Mouse (Mus musculus) testis, adult 2 months (tissue): ENCODE measurements around the gene Pycr1. TPM values are rescaled to one million over a fixed set of nuclear protein-coding genes. Genes with fewer than 3 reads are reported as not detected.

Experiments used
- H3K27ac ChIP-seq: fragments of 200-500 bp; 2 replicates; pipeline ENCODE4 v1.5.1; 2012; ENCODE audit warnings: low read depth, low read length; ENCODE audit not compliant: control insufficient read depth, insufficient read depth
- H3K27me3 ChIP-seq: fragments of 200-500 bp; 2 replicates; pipeline ENCODE4 v1.6.1; 2012; ENCODE audit warnings: mild to moderate bottlenecking, low read length, moderate library complexity; ENCODE audit not compliant: control insufficient read depth, insufficient read depth
- H3K36me3 ChIP-seq: fragments of 200-500 bp; 2 replicates; pipeline ENCODE4 v1.6.1; 2012; ENCODE audit warnings: mild to moderate bottlenecking, low read length; ENCODE audit not compliant: control insufficient read depth, insufficient read depth
- H3K4me1 ChIP-seq: fragments of 200-500 bp; 2 replicates; pipeline ENCODE4 v1.6.1; 2012; ENCODE audit warnings: low read length; ENCODE audit not compliant: control insufficient read depth, insufficient read depth
- H3K4me3 ChIP-seq: fragments of 200-500 bp; 2 replicates; pipeline ENCODE4 v1.5.1; 2012; ENCODE audit warnings: low read depth, mild to moderate bottlenecking, low read length, moderate library complexity, mixed read lengths; ENCODE audit not compliant: control insufficient read depth
- CTCF ChIP-seq: fragments of 200-500 bp; IDR thresholded peaks from 2 replicates; pipeline ENCODE4 v1.5.1; 2012; ENCODE audit warnings: low read depth, mild to moderate bottlenecking, inconsistent platforms, low read length, moderate library complexity; ENCODE audit not compliant: control insufficient read depth, insufficient read depth, insufficient replicate concordance
- POLR2A ChIP-seq: fragments of 200-500 bp; IDR thresholded peaks from 2 replicates; pipeline ENCODE4 v1.6.1; 2012; ENCODE audit warnings: low read depth, mild to moderate bottlenecking, inconsistent platforms, low read length, moderate library complexity; ENCODE audit not compliant: control insufficient read depth
- polyA plus RNA-seq: library from polyadenylated mRNA; depleted of rRNA; stranded (reverse); fragments of >200 nt; gene quantifications from 2 replicates; pipeline ENCODE4 v1.2.3, GENCODE M21; 2012

The Pycr1 gene
- polyA plus RNA-seq, 1 experiment = 0.98 TPM

GRCm38 (mm10) chr11:120654741-120655140, 11.2 kb upstream of the Pycr1 start:
- Histone ChIP-seq H3K4me1 (peaks cover 6% of the 10 kb centered on the region), H3K27me3 (no peaks in the 10 kb centered on the region), H3K27ac (no peak overlapping the region), H3K4me3 (no peak overlapping the region), H3K36me3 (no peaks in the 10 kb centered on the region)
- TF ChIP-seq POLR2A (no peak), CTCF (no peak)

- Histone ChIP-seq H3K27ac (no peak overlapping the region), H3K36me3 (no peaks in the 10 kb centered on the region), H3K4me3 (no peak overlapping the region), H3K27me3 (0 out of 2 replicates have a peak, but pooled peaks cover 2% of the 10 kb centered on the region), H3K4me1 (peaks cover 8% of the 10 kb centered on the region)
- no peak for TF ChIP-seq CTCF
- no peak for TF ChIP-seq POLR2A
Measured at GRCm38 (mm10) chr11:120651872-120652271, 8.3 kb upstream of the Pycr1 start.

- 0 out of 2 replicates have a peak, but pooled peaks cover 2% of the 10 kb centered on the region for H3K27me3 ChIP-seq
- H3K4me1 ChIP-seq = peaks cover 14% of the 10 kb centered on the region
- peak within 1 kb of the TSS; percentile 46 for H3K4me3 ChIP-seq
- H3K27ac ChIP-seq = no peak within 1 kb of the TSS
- H3K36me3 ChIP-seq = no peaks in the 10 kb centered on the region
- TF ChIP-seq CTCF (no peak), POLR2A (no peak)
Measured at GRCm38 (mm10) chr11:120648001-120648476, 4.5 kb upstream of the Pycr1 start, which contains the start of gene Myadml2. TSS of gene Myadml2 (minus strand) at chr11:120648158.

GRCm38 (mm10) chr11:120647047-120647830, 3.7 kb upstream of the Pycr1 start:
- no peak overlapping the region for H3K27ac ChIP-seq

GRCm38 (mm10) chr11:120642939-120643600, 499 bp downstream of the Pycr1 start:
- H3K36me3 ChIP-seq = no peaks in the 10 kb centered on the region
- TF ChIP-seq CTCF = no peak
- no peak for TF ChIP-seq POLR2A
- H3K27me3 ChIP-seq = no peaks in the 10 kb centered on the region
- peaks cover 14% of the 10 kb centered on the region for H3K4me1 ChIP-seq
- peak overlapping the region; percentile 54 for H3K4me3 ChIP-seq
- H3K27ac ChIP-seq = no peak overlapping the region

More at GRCm38 (mm10) chr11:120647047-120647830, 3.7 kb upstream of the Pycr1 start:
- H3K4me3 ChIP-seq = peak overlapping the region; percentile 46
- TF ChIP-seq CTCF = no peak
- no peak for TF ChIP-seq POLR2A
- H3K27me3 ChIP-seq = 0 out of 2 replicates have a peak, but pooled peaks cover 2% of the 10 kb centered on the region
- no peaks in the 10 kb centered on the region for H3K36me3 ChIP-seq
- peaks cover 17% of the 10 kb centered on the region for H3K4me1 ChIP-seq

- Histone ChIP-seq H3K27me3 (no peaks in the 10 kb centered on the region), H3K4me1 (peaks cover 8% of the 10 kb centered on the region), H3K4me3 (no peak overlapping the region), H3K27ac (no peak overlapping the region), H3K36me3 (no peaks in the 10 kb centered on the region)
- TF ChIP-seq CTCF = no peak
Measured at GRCm38 (mm10) chr11:120641869-120642268, 1.7 kb downstream of the Pycr1 start.

GRCm38 (mm10) chr11:120641255-120641654, 2.3 kb downstream of the Pycr1 start:
- Histone ChIP-seq H3K36me3 (no peaks in the 10 kb centered on the region), H3K4me3 (no peak overlapping the region), H3K27me3 (no peaks in the 10 kb centered on the region), H3K27ac (no peak overlapping the region), H3K4me1 (peaks cover 8% of the 10 kb centered on the region)
- TF ChIP-seq POLR2A (no peak), CTCF (no peak)
